Mouse (Mus musculus): Measurements from ENCODE around the gene Tha1.

- TF ChIP-seq POLR2A (IDR thresholded peaks at IDR 0.05; ENCODE audit: insufficient read depth, low read depth, low read length): no peak
- TF ChIP-seq CTCF (IDR thresholded peaks at IDR 0.05; ENCODE audit: insufficient read depth, low read depth, low read length): no peak
Measured at GRCm38 (mm10) chr11:117845651-117846050, 27.6 kb downstream of the Tha1 start.

Measured in olfactory bulb, adult 2 months (tissue).